Mouse (Mus musculus) stomach, embryonic 16.5 days (tissue): ENCODE data around the gene Serpine2. TPM values are rescaled to one million over a fixed set of nuclear protein-coding genes. Genes with fewer than 3 reads are reported as not detected.

Experiments
- ATAC-seq: fragments of 200-750 bp; cut with Nextera tagmentation; 2 replicates; pipeline ENCODE4 v1.8.0; 2017; ENCODE audit warnings: moderate number of reproducible peaks, moderate TSS enrichment; ENCODE audit not compliant: insufficient read depth, low FRiP score
- H3K27ac ChIP-seq: fragments of 300-500 bp; sonication (generic); 2 replicates; pipeline ENCODE4 v1.5.1; 2014; ENCODE audit warnings: low read length
- H3K27me3 ChIP-seq: fragments of 300-500 bp; sonication (generic); 2 replicates; pipeline ENCODE4 v1.6.1; 2014; ENCODE audit warnings: low read length, control low read depth, mixed read lengths; ENCODE audit not compliant: control insufficient read depth, insufficient read depth
- H3K36me3 ChIP-seq: fragments of 300-500 bp; sonication (generic); 2 replicates; pipeline ENCODE4 v1.6.1; 2014; ENCODE audit warnings: low read length; ENCODE audit not compliant: control insufficient read depth, insufficient read depth
- H3K4me1 ChIP-seq: fragments of 300-500 bp; sonication (generic); 2 replicates; pipeline ENCODE4 v1.6.1; 2014; ENCODE audit warnings: low read length, control low read depth, mixed read lengths; ENCODE audit not compliant: control insufficient read depth, insufficient read depth
- H3K4me2 ChIP-seq: fragments of 300-500 bp; sonication (generic); 2 replicates; pipeline ENCODE4 v1.6.1; 2014; ENCODE audit warnings: low read depth, low read length, mixed read lengths
- H3K4me3 ChIP-seq: fragments of 300-500 bp; sonication (generic); replicated peaks from 2 replicates; pipeline ENCODE4 v1.5.1; 2014; ENCODE audit warnings: mild to moderate bottlenecking, low read length
- H3K9ac ChIP-seq: fragments of 300-500 bp; sonication (generic); 2 replicates; pipeline ENCODE4 v1.6.1; 2014; ENCODE audit warnings: low read length
- H3K9me3 ChIP-seq: fragments of 300-500 bp; sonication (generic); replicated peaks from 2 replicates; pipeline ENCODE4 v1.6.1; 2016; ENCODE audit warnings: low read length, control low read depth; ENCODE audit not compliant: control insufficient read depth
- WGBS: fragments of 180-500 bp; shearing (Covaris S2); extraction: QIAGEN DNeasy Blood & Tissue Kit; methylation state at CpG from one replicate; pipeline ENCODE4 v1.1.7; 2014; 5-methylcytosine and 5-hydroxymethylcytosine counted together
- polyA plus RNA-seq: library from polyadenylated mRNA; unstranded; fragments of >200 nt; fragmentation: Nextera tagmentation; extraction: Ambion mirVana; gene quantifications from 2 replicates; pipeline ENCODE4 v1.2.1, GENCODE M21; 2015

Serpine2 gene
- polyA plus RNA-seq, 1 experiment from 2014 or later, result 96.3 TPM

DNA sequence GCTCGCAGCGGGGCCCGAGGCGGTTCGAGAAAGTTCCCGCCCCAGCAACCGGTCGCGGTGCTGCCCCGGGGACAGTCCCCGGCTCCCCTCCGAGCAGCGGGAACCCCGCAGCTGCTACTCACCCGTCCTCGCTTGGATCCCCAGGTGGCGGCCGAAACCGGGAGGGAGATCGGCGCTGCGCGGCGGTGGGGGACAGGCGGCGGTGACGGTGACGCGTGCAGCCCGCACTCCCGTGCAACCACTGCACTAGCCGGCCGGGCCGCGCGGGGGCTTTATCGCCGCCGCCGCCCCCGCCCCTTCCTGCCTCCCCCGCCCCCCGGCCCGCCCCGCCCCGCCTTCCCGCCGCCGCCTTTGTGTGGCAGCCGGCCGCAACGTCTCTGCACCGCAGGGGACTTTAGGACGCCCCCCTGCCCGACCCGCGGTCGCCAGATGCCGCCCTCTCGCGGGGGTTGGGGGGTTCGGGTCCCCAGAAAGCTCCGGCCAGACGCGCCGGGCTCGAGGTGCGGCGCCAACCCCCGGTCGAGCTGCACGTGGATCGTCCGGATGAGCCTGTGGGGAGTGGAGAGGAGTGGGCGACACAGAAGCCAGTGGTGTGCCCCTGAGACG lies 2.5 kb downstream of the Serpine2 start:
- Histone ChIP-seq H3K36me3 (no peaks in the 10 kb centered on the region), H3K9me3 (no peaks in the 10 kb centered on the region), H3K9ac (peak overlapping the region; percentile 79), H3K27me3 (no peaks in the 10 kb centered on the region), H3K4me3 (peak overlapping the region; percentile 70), H3K4me1 (peaks cover 13% of the 10 kb centered on the region), H3K4me2 (peak overlapping the region; percentile 92), H3K27ac (no peak overlapping the region)
- WGBS, result under 1% methylated on average over 61 of the region's 76 CpGs
- peak; percentile 45 for ATAC-seq

DNA sequence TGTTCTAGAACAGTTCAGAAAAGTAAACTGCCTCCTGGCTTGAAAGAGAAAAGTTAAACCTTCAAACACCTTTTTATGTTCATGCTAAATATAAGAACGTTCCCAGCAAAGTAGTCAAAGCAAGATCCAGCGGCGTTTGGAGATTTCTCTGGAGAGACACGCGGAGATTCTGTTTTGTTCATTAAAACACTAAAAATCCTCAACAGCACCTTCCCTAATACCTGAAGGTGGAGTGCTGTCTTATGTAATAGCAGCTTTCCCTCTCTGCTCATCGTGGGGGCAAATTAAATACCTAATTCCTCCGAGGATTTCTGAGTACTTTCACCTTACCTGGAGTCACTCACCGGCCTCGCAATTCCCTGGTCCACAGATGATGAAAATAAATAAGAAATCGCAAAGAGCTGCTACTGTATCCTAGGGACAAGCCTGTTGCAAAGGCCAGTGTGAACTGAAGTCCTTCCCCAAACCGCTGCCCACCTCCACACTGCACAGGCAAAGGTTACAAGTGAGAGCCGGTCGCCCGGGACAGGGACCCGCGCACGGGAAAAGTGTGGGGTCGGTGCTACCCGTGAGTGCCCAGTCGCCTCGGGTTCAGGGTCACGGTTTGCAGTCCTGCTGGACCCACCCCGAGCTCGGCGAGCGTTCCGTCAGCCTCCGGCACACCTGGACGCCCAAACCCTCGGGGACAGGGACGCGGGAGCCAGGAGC lies 3.1 kb downstream of the Serpine2 start:
- H3K4me3 ChIP-seq, result peak overlapping the region; percentile 70
- no peaks in the 10 kb centered on the region for H3K9me3 ChIP-seq
- peaks cover 13% of the 10 kb centered on the region for H3K4me1 ChIP-seq
- 5% methylated on average over 32 of the region's 32 CpGs for WGBS
- peak overlapping the region; percentile 92 for H3K4me2 ChIP-seq
- H3K27me3 ChIP-seq, result no peaks in the 10 kb centered on the region
- peak overlapping the region; percentile 79 for H3K9ac ChIP-seq
- H3K36me3 ChIP-seq, result no peaks in the 10 kb centered on the region
- H3K27ac ChIP-seq, result no peak overlapping the region
- ATAC-seq, result 0 out of 2 replicates have a peak, but pooled peaks have one; percentile 5

DNA sequence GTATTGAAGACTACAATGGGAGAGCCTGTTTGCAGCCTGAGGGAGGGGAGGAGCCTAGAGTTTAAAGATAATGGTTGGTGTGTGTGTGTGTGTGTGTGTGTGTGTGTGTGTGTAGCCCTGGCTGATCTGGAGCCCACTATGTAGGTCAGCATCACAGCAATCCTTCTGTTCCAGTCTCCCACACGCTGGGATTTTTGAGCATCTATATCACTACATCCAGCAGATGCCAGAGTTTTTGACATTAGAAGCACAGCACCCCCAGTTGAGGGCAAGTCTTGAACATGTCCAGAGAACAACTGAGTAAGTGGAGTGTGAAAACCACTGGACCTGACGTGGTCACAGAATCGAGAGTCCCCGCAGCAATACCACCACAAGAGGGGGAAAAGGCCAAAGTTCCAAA lies 4.2 kb downstream of the Serpine2 start:
- no peak overlapping the region for H3K9ac ChIP-seq
- no peaks in the 10 kb centered on the region for H3K9me3 ChIP-seq
- H3K4me2 ChIP-seq, result no peak overlapping the region
- H3K4me1 ChIP-seq, result peaks cover 13% of the 10 kb centered on the region
- no peak overlapping the region for H3K4me3 ChIP-seq
- no peak for ATAC-seq
- H3K27me3 ChIP-seq, result no peaks in the 10 kb centered on the region
- H3K36me3 ChIP-seq, result no peaks in the 10 kb centered on the region
- WGBS, result 63% methylated on average over 4 of the region's 4 CpGs
- no peak overlapping the region for H3K27ac ChIP-seq

DNA sequence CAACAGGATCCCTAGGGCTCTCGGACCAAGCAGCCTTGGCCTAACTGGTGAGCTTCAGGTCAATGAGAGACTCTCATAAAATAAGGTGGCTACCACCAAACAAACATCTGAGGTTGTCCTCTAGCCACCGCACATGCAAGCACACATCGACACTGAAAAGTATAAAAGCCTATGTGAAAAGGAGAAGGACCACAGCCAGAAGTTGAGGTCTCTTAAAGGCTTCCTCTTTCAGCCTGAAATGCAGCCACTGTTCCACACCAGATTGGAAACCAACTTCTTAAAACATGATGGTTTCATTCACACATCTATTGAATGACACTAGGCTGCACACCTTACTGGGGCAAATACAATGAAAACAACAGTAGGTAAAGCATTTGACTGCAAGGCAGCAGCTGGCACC lies 7.5 kb downstream of the Serpine2 start:
- Histone ChIP-seq H3K4me3 (no peak overlapping the region), H3K4me2 (no peak overlapping the region), H3K4me1 (no peaks in the 10 kb centered on the region), H3K9me3 (no peaks in the 10 kb centered on the region), H3K27ac (no peak overlapping the region), H3K9ac (no peak overlapping the region), H3K36me3 (no peaks in the 10 kb centered on the region), H3K27me3 (no peaks in the 10 kb centered on the region)
- no peak for ATAC-seq
- 89% methylated on average over 3 of the region's 3 CpGs for WGBS

DNA sequence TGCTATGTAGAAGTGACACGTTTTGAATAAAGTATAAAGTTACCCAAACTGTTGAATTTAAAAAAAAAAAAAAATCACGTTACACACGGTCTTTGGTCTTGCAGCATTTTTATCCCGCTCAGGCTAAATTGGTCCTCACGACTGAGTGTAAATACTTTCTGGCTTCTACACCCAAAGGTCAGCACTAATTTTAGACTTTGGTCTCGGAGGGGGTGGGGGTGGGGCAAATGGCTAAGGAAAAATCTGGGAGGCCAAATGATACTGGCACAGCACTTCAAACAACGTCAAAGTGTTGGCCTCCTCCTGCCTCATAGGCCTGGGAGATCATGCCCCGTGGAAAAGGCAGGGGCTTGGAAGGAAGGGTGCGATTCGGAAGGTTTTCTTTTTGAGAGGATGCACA lies 10.6 kb downstream of the Serpine2 start:
- no peak overlapping the region for H3K27ac ChIP-seq
- no peaks in the 10 kb centered on the region for H3K36me3 ChIP-seq
- ATAC-seq, result no peak
- no peaks in the 10 kb centered on the region for H3K4me1 ChIP-seq
- no peak overlapping the region for H3K9ac ChIP-seq
- H3K4me3 ChIP-seq, result no peak overlapping the region
- WGBS, result 64% methylated on average over 10 of the region's 10 CpGs
- no peak overlapping the region for H3K4me2 ChIP-seq
- no peaks in the 10 kb centered on the region for H3K9me3 ChIP-seq
- H3K27me3 ChIP-seq, result no peaks in the 10 kb centered on the region

DNA sequence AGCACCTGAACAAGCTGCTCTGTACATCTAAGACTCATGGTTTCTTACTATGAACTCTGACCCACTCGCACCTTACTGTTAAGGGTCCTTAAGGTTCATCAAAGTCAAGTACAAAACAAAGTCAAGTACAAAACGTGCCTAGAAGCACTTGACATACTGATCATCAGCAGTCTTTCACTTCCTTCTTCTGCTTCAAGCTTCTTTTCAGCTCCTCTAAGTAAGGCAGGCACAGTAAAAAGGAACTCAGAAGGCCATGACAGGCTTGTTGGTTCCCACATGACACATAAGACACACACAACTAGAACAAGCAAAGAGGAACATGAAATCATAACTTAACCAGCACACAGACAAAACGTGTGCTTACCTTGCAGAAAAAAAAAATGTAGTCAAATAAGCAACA lies 12.3 kb downstream of the Serpine2 start:
- H3K27ac ChIP-seq, result no peak overlapping the region
- no peaks in the 10 kb centered on the region for H3K36me3 ChIP-seq
- no peak overlapping the region for H3K4me2 ChIP-seq
- 71% methylated on average over 3 of the region's 3 CpGs for WGBS
- H3K9ac ChIP-seq, result no peak overlapping the region
- no peaks in the 10 kb centered on the region for H3K27me3 ChIP-seq
- H3K4me1 ChIP-seq, result no peaks in the 10 kb centered on the region
- no peaks in the 10 kb centered on the region for H3K9me3 ChIP-seq
- H3K4me3 ChIP-seq, result no peak overlapping the region
- ATAC-seq, result no peak

DNA sequence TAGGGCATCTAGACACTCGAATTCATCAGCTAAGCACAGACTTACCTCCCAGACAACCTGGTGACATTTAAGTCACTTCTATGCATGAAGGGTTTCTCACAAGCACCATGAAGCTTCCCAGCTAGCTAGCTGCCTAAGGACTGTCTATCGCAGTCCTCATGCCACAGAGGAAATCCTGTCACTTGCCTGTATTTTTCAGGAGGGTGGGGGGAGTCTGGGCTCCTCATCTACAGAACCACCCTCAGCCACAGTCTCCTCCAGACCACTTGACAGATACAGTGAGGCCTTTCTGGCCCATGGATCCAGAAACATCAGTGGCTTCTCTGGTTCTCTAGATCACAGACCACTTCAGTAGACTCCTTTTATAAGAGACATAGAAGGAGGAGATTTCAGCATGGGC lies 14.1 kb downstream of the Serpine2 start:
- 82% methylated on average over 2 of the region's 2 CpGs for WGBS
- H3K27ac ChIP-seq, result no peak overlapping the region
- H3K9me3 ChIP-seq, result no peaks in the 10 kb centered on the region
- H3K4me3 ChIP-seq, result no peak overlapping the region
- no peak for ATAC-seq
- H3K36me3 ChIP-seq, result no peaks in the 10 kb centered on the region
- H3K4me2 ChIP-seq, result no peak overlapping the region
- no peaks in the 10 kb centered on the region for H3K27me3 ChIP-seq
- no peaks in the 10 kb centered on the region for H3K4me1 ChIP-seq
- H3K9ac ChIP-seq, result no peak overlapping the region

DNA sequence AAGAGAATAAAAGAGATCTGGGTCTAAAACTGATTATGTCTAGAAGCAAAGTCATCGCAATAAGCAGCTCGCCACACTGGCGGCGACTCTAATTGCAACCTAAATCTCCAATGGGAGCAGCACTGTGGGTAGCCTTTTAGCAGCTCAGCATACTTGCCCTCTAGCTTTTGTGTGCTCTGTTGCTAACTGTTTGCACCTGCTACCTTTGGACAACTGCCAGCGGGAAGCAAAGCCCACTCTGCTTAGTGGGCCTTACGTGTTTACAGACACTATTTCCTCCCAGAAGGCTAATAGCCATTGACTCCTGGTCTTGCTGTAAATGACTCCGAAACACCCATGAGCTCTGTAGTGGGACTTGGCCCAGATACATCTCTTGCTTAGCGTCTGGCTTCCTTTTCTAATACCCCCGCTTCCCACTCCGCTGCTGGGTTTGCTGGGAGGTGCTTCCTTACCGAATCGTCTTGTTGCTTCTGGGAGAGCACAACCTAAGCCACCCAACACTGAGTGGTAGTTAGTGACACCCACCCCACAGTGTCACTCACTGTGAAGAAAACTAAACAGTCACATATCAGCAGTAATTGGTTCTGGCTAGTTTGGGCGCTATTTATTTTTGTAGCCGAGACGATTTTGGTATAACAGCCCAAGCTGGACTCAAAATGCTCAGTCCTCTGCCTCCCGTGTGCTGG lies 28.1 kb downstream of the Serpine2 start:
- Histone ChIP-seq H3K4me3 (no peak overlapping the region), H3K36me3 (no peaks in the 10 kb centered on the region), H3K27ac (no peak overlapping the region), H3K4me2 (no peak overlapping the region), H3K9ac (no peak overlapping the region), H3K27me3 (no peaks in the 10 kb centered on the region), H3K4me1 (no peaks in the 10 kb centered on the region), H3K9me3 (no peaks in the 10 kb centered on the region)
- WGBS, result 61% methylated on average over 16 of the region's 16 CpGs
- ATAC-seq, result peak; percentile 69

DNA sequence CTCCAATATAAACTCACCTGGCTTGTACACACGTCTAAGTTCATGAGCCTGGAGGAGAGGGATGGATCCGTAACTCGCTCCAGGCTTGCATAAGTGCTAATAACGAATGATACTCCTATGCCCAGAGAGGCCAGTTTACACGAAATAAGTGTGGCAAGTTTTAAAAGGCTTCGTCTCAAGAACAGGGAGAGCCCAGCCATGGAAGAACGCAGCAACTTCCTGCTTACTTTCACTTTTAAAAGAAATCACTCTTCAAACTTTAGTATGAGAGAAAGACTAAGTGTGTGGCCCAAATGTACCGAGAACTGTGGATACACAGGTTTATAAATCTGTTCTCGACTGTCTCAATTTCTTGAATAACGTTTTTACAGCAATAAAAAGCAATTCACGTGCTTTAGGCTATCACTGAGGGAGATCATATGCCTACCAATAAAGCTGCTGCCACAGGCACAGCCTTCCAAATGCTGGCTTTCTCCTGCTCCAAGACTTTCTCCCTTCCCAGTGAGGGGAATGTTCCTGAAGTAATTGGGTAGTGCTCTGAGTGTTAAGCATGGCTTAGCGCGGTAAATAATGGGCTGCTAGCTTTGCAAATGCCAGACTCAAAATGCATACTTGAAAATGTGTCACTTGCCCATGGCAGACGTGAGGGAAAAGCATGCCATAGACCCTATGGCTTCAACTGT lies 36.9 kb downstream of the Serpine2 start:
- H3K9me3 ChIP-seq, result no peaks in the 10 kb centered on the region
- H3K27ac ChIP-seq, result peak overlapping the region; percentile 2; the same call in 1 of the 2 replicates
- 44% methylated on average over 14 of the region's 14 CpGs for WGBS
- no peaks in the 10 kb centered on the region for H3K27me3 ChIP-seq
- H3K4me1 ChIP-seq, result peaks cover 10% of the 10 kb centered on the region; the same call in 1 of the 2 replicates
- no peaks in the 10 kb centered on the region for H3K36me3 ChIP-seq
- H3K4me3 ChIP-seq, result peak overlapping the region; percentile 23
- no peak for ATAC-seq
- H3K9ac ChIP-seq, result peak overlapping the region; percentile 50; the same call in 1 of the 2 replicates
- H3K4me2 ChIP-seq, result peak overlapping the region; percentile 46
